Mouse (Mus musculus): ENCODE measurements around the gene Faxc. TPM values are rescaled to one million over a fixed set of nuclear protein-coding genes. Genes with fewer than 3 reads are reported as not detected.

Faxc gene
- polyA plus RNA-seq, 1 experiment = 7.3 TPM

GRCm38 (mm10) chr4:22029951-22030350, 98.8 kb downstream of the Faxc start:
- H3K36me3 ChIP-seq (ENCODE audit: control insufficient read depth, insufficient read depth) = no peaks in the 10 kb centered on the region
- TF ChIP-seq MYOG (IDR thresholded peaks at IDR 0.05; ENCODE audit: control insufficient read depth, extremely low read depth, insufficient read length) = no peak
- TF ChIP-seq CEBPB (IDR thresholded peaks at IDR 0.05; ENCODE audit: low read depth) = no peak
- TF ChIP-seq FOSL1 (IDR thresholded peaks at IDR 0.05; ENCODE audit: insufficient read depth, low read length, poor library complexity, severe bottlenecking) = no peak
- no peak for TF ChIP-seq MAX (IDR thresholded peaks at IDR 0.05)
- TF ChIP-seq USF1 (IDR thresholded peaks at IDR 0.05; ENCODE audit: low read depth) = no peak
- no peak for TF ChIP-seq CTCF (IDR thresholded peaks at IDR 0.05; ENCODE audit: control insufficient read depth, insufficient read depth, insufficient read length)
- no peak for TF ChIP-seq MYOD1 (IDR thresholded peaks at IDR 0.05; ENCODE audit: control insufficient read depth, insufficient read length, low read depth)
- no peak overlapping the region for H3K4me3 ChIP-seq (ENCODE audit: insufficient read depth, poor library complexity, severe bottlenecking)
- no peaks in the 10 kb centered on the region for H3K79me3 ChIP-seq (ENCODE audit: low read depth)
- no peak overlapping the region for H3ac ChIP-seq (ENCODE audit: control insufficient read depth, insufficient read length, low read depth)
- no peaks in the 10 kb centered on the region for H3K79me2 ChIP-seq (ENCODE audit: control insufficient read depth, insufficient read depth)
- no peaks in the 10 kb centered on the region for H3K27me3 ChIP-seq (ENCODE audit: control insufficient read depth, insufficient read depth, insufficient read length)

Other genes with a start within 250 kb of the Faxc start
- not detected for gene Prdm13, start 245.4 kb upstream of the Faxc start, polyA plus RNA-seq (2012; fragmentation: generic; extraction: Trizol)
- 7.4 TPM for gene Ccnc, start 203.6 kb upstream of the Faxc start, polyA plus RNA-seq (2012; fragmentation: generic; extraction: Trizol)
- 4.2 TPM for gene Usp45, start 164.2 kb upstream of the Faxc start, polyA plus RNA-seq (2012; fragmentation: generic; extraction: Trizol)
- 6.4 TPM for gene Tstd3, start 164.1 kb upstream of the Faxc start, polyA plus RNA-seq (2012; fragmentation: generic; extraction: Trizol)
- gene Pnisr, start 83.7 kb upstream of the Faxc start, polyA plus RNA-seq (2012; fragmentation: generic; extraction: Trizol) = 9.3 TPM
- 11.3 TPM for gene Coq3, start 51.7 kb upstream of the Faxc start, polyA plus RNA-seq (2012; fragmentation: generic; extraction: Trizol)